Mouse (Mus musculus) intestine, embryonic 16.5 days (tissue): Measurements from ENCODE around the gene Churc1. TPM values are rescaled to one million over a fixed set of nuclear protein-coding genes. Genes with fewer than 3 reads are reported as not detected.

ENCODE experiments used
- ATAC-seq: fragments of 200-750 bp; cut with Nextera tagmentation; 2 replicates; pipeline ENCODE4 v1.8.0; 2017; ENCODE audit warnings: moderate TSS enrichment, moderate library complexity
- H3K27ac ChIP-seq: fragments of 300-500 bp; sonication (generic); 2 replicates; pipeline ENCODE4 v1.5.1; 2014; ENCODE audit warnings: mild to moderate bottlenecking, low read length
- H3K27me3 ChIP-seq: fragments of 300-500 bp; sonication (generic); replicated peaks from 2 replicates; pipeline ENCODE4 v1.6.1; 2014; ENCODE audit warnings: low read length, control low read depth, mixed read lengths; ENCODE audit not compliant: control insufficient read depth, insufficient read depth
- H3K36me3 ChIP-seq: fragments of 300-500 bp; sonication (generic); 2 replicates; pipeline ENCODE4 v1.6.1; 2014; ENCODE audit warnings: low read length, control low read depth; ENCODE audit not compliant: control insufficient read depth, insufficient read depth
- H3K4me1 ChIP-seq: fragments of 300-500 bp; sonication (generic); 2 replicates; pipeline ENCODE4 v1.6.1; 2014; ENCODE audit warnings: low read length, control low read depth, mixed read lengths; ENCODE audit not compliant: control insufficient read depth, insufficient read depth
- H3K4me2 ChIP-seq: fragments of 300-500 bp; sonication (generic); 2 replicates; pipeline ENCODE4 v1.6.1; 2014; ENCODE audit warnings: low read depth, low read length, control low read depth
- H3K4me3 ChIP-seq: fragments of 300-500 bp; sonication (generic); 2 replicates; pipeline ENCODE4 v1.5.1; 2014; ENCODE audit warnings: mild to moderate bottlenecking, low read length
- H3K9ac ChIP-seq: fragments of 300-500 bp; sonication (generic); 2 replicates; pipeline ENCODE4 v1.6.1; 2014; ENCODE audit warnings: low read depth, low read length
- H3K9me3 ChIP-seq: fragments of 300-500 bp; sonication (generic); 2 replicates; pipeline ENCODE4 v1.6.1; 2016; ENCODE audit warnings: low read length, control low read depth; ENCODE audit not compliant: control insufficient read depth
- WGBS: fragments of 180-500 bp; shearing (Covaris S2); extraction: QIAGEN DNeasy Blood & Tissue Kit; methylation state at CpG from one replicate; pipeline ENCODE4 v1.1.7; 2014; 5-methylcytosine and 5-hydroxymethylcytosine counted together
- polyA plus RNA-seq: library from polyadenylated mRNA; unstranded; fragments of >200 nt; fragmentation: Nextera tagmentation; extraction: Ambion mirVana; gene quantifications from 2 replicates; pipeline ENCODE4 v1.2.1, GENCODE M21; 2015

The Churc1 gene
- polyA plus RNA-seq, 1 experiment from 2014 or later: 130 TPM

DNA sequence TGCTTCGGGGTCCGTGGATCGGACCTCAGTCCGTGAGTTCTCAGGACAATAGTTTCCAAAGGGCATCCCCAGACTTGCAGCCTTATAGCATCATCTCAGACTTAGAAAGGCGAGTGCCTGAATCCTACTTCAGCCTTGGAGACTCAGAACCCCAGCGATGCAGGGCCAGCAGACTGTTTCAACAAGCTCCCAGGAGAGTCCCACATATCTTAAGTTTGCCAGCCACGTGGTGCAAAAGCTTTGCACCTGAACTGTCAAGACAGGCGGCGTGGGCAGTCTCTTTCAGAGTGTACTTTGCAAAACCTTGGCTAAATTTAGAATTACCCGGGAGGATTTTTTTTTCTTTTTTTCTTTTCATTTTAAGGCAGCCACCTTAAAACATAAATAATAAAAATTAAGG, 42.5 kb downstream of the Churc1 start:
- Histone ChIP-seq H3K4me1 (no peaks in the 10 kb centered on the region), H3K36me3 (no peaks in the 10 kb centered on the region), H3K9me3 (no peaks in the 10 kb centered on the region), H3K27me3 (no peaks in the 10 kb centered on the region), H3K4me2 (no peak overlapping the region), H3K27ac (no peak overlapping the region), H3K9ac (no peak overlapping the region), H3K4me3 (no peak overlapping the region)
- WGBS: 83% methylated on average over 10 of the region's 10 CpGs
- ATAC-seq: no peak

DNA sequence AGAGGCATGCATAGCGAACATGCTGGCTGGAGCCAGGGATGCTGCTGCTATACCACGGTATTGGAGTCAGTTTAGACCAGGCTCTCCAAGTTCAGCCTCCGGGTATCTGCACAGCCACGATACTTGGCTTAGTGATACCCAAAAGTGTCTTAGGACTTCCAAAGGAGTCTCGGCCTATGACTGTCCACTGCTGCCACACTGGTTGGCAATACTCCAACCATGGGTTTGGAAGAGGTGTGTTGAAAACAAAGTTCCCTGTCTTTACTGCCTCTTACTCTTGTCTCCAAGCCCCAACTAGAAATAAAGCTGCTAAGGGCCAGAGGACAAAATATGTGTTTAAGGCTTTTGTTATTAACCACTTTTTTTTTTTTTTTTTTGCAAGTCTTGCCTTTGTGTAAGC, 45.2 kb downstream of the Churc1 start:
- H3K4me3 ChIP-seq: no peak overlapping the region
- no peaks in the 10 kb centered on the region for H3K36me3 ChIP-seq
- H3K4me2 ChIP-seq: no peak overlapping the region
- ATAC-seq: no peak
- no peak overlapping the region for H3K9ac ChIP-seq
- H3K27me3 ChIP-seq: no peaks in the 10 kb centered on the region
- H3K4me1 ChIP-seq: no peaks in the 10 kb centered on the region
- no peaks in the 10 kb centered on the region for H3K9me3 ChIP-seq
- no peak overlapping the region for H3K27ac ChIP-seq
- WGBS: 92% methylated on average over 5 of the region's 5 CpGs

DNA sequence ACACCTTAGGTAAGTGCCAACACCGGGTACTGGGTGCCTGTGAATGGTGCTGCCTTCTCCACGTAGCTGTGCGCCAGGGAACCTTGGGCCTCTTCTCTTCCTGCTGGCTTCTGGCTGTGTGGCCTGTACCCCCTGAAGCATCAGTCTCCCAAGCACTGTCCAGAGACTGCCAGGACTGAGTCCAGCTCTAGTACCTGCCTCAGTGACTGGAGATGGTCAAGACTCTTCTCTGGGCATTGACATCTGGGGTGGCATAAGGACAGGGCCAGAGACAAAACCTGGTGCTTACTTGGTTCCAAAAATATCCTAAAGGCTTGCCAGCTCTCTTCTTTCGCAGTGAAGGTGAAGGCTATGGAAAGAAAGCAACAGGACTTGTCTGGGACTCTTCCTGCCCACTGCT, 45.7 kb downstream of the Churc1 start:
- no peak overlapping the region for H3K4me3 ChIP-seq
- H3K4me2 ChIP-seq: no peak overlapping the region
- H3K27me3 ChIP-seq: no peaks in the 10 kb centered on the region
- 89% methylated on average over 4 of the region's 4 CpGs for WGBS
- no peaks in the 10 kb centered on the region for H3K9me3 ChIP-seq
- H3K9ac ChIP-seq: no peak overlapping the region
- no peaks in the 10 kb centered on the region for H3K36me3 ChIP-seq
- no peak overlapping the region for H3K27ac ChIP-seq
- no peak for ATAC-seq
- H3K4me1 ChIP-seq: no peaks in the 10 kb centered on the region

DNA sequence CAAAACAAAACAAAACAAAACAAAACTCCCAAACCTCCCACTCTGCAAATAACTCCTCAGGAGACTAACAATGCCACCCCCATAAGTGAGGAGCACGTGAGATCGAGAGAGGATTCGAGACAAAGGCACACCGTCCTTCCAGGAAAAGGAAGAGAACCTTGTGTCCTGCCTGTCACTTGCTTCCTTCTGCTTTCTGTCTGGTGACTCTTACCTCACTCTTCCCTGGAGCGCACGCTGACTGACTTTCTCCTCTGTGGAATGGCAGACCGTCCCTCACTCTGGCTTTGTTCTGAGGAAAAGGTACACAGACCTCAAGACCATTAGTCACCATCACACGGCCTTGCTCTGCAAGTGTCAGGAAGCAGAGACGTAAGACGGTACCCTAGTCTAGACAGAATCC, 48.2 kb downstream of the Churc1 start:
- Histone ChIP-seq H3K27ac (no peak overlapping the region), H3K4me2 (no peak overlapping the region), H3K36me3 (no peaks in the 10 kb centered on the region), H3K4me3 (no peak overlapping the region), H3K4me1 (peaks cover 7% of the 10 kb centered on the region; the same call in 1 of the 2 replicates), H3K9me3 (no peaks in the 10 kb centered on the region), H3K27me3 (no peaks in the 10 kb centered on the region), H3K9ac (no peak overlapping the region)
- 62% methylated on average over 10 of the region's 10 CpGs for WGBS
- ATAC-seq: no peak

- Histone ChIP-seq H3K9ac (no peak overlapping the region), H3K4me3 (no peak overlapping the region), H3K27me3 (no peaks in the 10 kb centered on the region), H3K4me2 (no peak overlapping the region), H3K4me1 (peaks cover 12% of the 10 kb centered on the region; the same call in 1 of the 2 replicates), H3K36me3 (no peaks in the 10 kb centered on the region), H3K27ac (no peak overlapping the region), H3K9me3 (no peaks in the 10 kb centered on the region)
- 74% methylated on average over 2 of the region's 2 CpGs for WGBS
- no peak for ATAC-seq
Measured at GRCm38 (mm10) chr12:76814120-76814519, 48.8 kb downstream of the Churc1 start.

GRCm38 (mm10) chr12:76816720-76817119, 51.4 kb downstream of the Churc1 start:
- H3K4me3 ChIP-seq: no peak overlapping the region
- H3K4me1 ChIP-seq: peaks cover 32% of the 10 kb centered on the region
- no peak overlapping the region for H3K4me2 ChIP-seq
- H3K27ac ChIP-seq: no peak overlapping the region
- no peaks in the 10 kb centered on the region for H3K9me3 ChIP-seq
- no peak for ATAC-seq
- H3K27me3 ChIP-seq: no peaks in the 10 kb centered on the region
- H3K36me3 ChIP-seq: no peaks in the 10 kb centered on the region
- WGBS: 56% methylated on average over 4 of the region's 4 CpGs
- H3K9ac ChIP-seq: no peak overlapping the region

DNA sequence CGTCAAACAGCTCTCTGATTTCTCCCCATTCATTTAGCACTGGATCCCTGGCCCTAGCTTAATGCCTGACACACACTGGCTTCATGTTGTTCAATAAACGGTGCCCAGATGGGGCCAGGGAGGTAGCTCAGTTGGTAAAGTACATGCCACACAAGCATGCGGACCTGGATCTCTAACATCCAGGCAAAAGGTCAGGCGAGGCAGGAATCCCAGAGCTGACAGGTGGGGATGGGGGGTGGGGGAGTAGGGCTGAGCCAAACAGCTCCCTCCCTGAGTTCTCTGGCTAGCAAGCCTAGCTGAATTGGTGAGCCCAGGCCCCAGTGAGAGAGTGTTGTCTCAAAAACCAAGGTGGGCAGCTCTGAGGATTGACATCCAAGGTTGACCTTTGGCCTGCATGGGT, 51.8 kb downstream of the Churc1 start:
- no peak overlapping the region for H3K4me3 ChIP-seq
- no peaks in the 10 kb centered on the region for H3K27me3 ChIP-seq
- no peaks in the 10 kb centered on the region for H3K36me3 ChIP-seq
- H3K4me1 ChIP-seq: peaks cover 35% of the 10 kb centered on the region
- no peak overlapping the region for H3K9ac ChIP-seq
- H3K27ac ChIP-seq: no peak overlapping the region
- H3K9me3 ChIP-seq: no peaks in the 10 kb centered on the region
- no peak for ATAC-seq
- no peak overlapping the region for H3K4me2 ChIP-seq
- WGBS: 60% methylated on average over 4 of the region's 4 CpGs

DNA sequence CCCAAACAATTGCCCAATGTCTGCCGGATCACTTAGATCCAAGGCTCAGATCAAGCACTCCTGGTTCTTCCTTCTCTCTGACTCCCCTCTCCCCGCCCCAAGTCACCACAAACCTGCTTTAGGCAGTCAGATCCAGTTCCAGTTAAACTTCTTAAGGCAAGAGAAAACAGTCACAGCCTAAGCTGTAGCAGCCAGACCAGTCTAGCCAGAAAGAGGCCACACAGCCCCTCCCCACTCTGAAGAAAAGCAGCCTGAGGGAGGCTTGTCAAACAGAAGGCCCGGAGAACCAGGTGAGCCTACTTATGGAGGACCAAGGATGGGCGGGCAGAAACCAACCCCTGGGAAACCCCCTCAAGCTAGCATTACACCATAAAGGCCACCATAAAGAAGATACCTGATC, 52.8 kb downstream of the Churc1 start:
- WGBS: 44% methylated on average over 4 of the region's 4 CpGs
- no peaks in the 10 kb centered on the region for H3K27me3 ChIP-seq
- H3K27ac ChIP-seq: 0 out of 2 replicates have a peak overlapping the region, but pooled peaks have one; percentile 25
- H3K9ac ChIP-seq: no peak overlapping the region; the same call in 1 of the 2 replicates
- H3K9me3 ChIP-seq: no peaks in the 10 kb centered on the region
- peak; percentile 42 for ATAC-seq
- H3K4me3 ChIP-seq: no peak overlapping the region
- H3K36me3 ChIP-seq: no peaks in the 10 kb centered on the region
- H3K4me2 ChIP-seq: no peak overlapping the region
- H3K4me1 ChIP-seq: peaks cover 35% of the 10 kb centered on the region

DNA sequence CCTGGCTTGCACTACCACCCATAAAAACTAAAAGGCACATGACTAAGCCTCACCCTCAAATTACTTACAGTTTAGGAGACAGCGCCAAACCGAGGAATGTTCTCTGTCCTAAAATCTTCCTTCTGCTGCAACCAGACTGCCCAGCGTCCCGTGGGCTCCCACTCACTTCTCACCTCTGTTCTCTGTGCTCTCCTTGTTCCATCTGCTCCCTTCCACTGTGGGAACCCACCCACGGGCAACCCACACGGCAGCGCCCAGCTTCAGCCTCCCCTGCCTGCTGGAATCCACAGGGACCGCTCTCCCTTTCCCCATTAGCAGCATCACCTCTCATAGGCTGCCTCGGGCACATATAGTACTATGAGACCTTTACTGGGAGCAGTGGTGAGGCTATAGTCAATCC, 53.6 kb downstream of the Churc1 start:
- Histone ChIP-seq H3K27me3 (no peaks in the 10 kb centered on the region), H3K9ac (no peak overlapping the region; the same call in 1 of the 2 replicates), H3K4me2 (no peak overlapping the region), H3K27ac (no peak overlapping the region), H3K4me1 (peaks cover 35% of the 10 kb centered on the region), H3K36me3 (no peaks in the 10 kb centered on the region), H3K9me3 (no peaks in the 10 kb centered on the region), H3K4me3 (no peak overlapping the region)
- no peak for ATAC-seq
- WGBS: 75% methylated on average over 9 of the region's 9 CpGs

- Histone ChIP-seq H3K9me3 (no peaks in the 10 kb centered on the region), H3K9ac (no peak overlapping the region), H3K4me3 (no peak overlapping the region), H3K4me2 (peak overlapping the region; percentile 98; the same call in 1 of the 2 replicates), H3K27me3 (no peaks in the 10 kb centered on the region), H3K36me3 (no peaks in the 10 kb centered on the region), H3K4me1 (peaks cover 35% of the 10 kb centered on the region), H3K27ac (peak overlapping the region; percentile 15; the same call in 1 of the 2 replicates)
- no peak for ATAC-seq
- WGBS: 56% methylated on average over 6 of the region's 6 CpGs
Measured at GRCm38 (mm10) chr12:76819816-76820215, 54.5 kb downstream of the Churc1 start.
